Mouse (Mus musculus): ENCODE results near the gene Mrgpre. TPM values are rescaled to one million over a fixed set of nuclear protein-coding genes. Genes with fewer than 3 reads are reported as not detected.

Gene Mrgpre
- polyA plus RNA-seq, 1 experiment from 2014 or later, result 1.9 TPM

DNA sequence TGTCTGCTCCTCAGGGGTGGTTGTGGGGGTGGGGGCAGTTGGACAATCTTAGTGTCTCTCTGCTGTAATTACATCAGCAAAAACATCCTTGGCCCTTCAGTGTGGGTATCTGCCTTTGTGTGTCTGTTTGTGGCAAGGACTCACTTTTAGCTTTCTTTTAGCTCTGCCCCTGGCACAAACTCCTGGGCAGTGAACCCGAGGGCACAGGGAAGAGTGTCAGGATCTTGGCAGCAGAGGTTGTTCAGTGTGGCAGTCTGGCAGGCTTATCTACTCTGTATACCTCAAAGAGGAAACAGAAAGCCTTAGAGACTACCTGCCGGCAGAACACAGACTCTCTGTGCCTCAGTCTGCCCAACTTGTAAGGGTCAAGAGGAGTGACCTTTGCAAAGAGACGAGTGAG lies 26.6 kb downstream of the Mrgpre start:
- ATAC-seq (ENCODE audit: insufficient read depth) (no peak), DNase-seq (no peak)
- H3K27me3 ChIP-seq (ENCODE audit: insufficient read depth, low read length), result 0 out of 2 replicates have a peak, but pooled peaks cover 8% of the 10 kb centered on the region
- no peaks in the 10 kb centered on the region for H3K4me1 ChIP-seq (ENCODE audit: insufficient read depth)
- H3K9me3 ChIP-seq (ENCODE audit: low read depth, low read length), result no peaks in the 10 kb centered on the region
- no peaks in the 10 kb centered on the region for H3K36me3 ChIP-seq (ENCODE audit: insufficient read depth)
- H3K4me3 ChIP-seq (ENCODE audit: low read depth, low read length), result no peak overlapping the region
- no peak overlapping the region for H3K9ac ChIP-seq
- 58% methylated on average over 3 of the region's 3 CpGs for WGBS
- H3K4me2 ChIP-seq, result peak overlapping the region; percentile 80
- no peak for TF ChIP-seq CTCF (IDR thresholded peaks at IDR 0.05; ENCODE audit: low read depth)
- H3K27ac ChIP-seq (ENCODE audit: low read depth), result no peak overlapping the region

DNA sequence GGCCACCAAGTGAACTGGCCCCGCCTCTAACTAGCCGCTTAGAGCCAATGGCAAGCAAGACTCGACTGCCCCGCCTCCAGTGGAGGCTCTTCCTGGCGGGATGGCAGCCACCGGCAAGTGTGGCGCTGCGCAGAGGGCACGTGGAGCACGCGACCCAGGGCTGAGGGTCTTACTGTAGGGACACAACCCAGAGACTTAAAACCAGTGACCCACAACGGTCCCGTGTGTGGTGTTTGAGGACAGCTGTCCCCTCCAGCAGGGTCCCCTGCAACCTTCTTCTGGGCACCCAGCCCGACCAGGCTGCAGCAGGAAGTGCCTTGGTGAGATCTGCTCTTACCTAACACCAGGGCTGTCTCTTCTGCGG lies 27.3 kb downstream of the Mrgpre start:
- Histone ChIP-seq H3K36me3 (ENCODE audit: insufficient read depth) (no peaks in the 10 kb centered on the region), H3K4me2 (peak overlapping the region; percentile 80), H3K27ac (ENCODE audit: low read depth) (no peak overlapping the region), H3K9me3 (ENCODE audit: low read depth, low read length) (no peaks in the 10 kb centered on the region), H3K27me3 (ENCODE audit: insufficient read depth, low read length) (0 out of 2 replicates have a peak, but pooled peaks cover 8% of the 10 kb centered on the region), H3K9ac (no peak overlapping the region), H3K4me1 (ENCODE audit: insufficient read depth) (no peaks in the 10 kb centered on the region), H3K4me3 (ENCODE audit: low read depth, low read length) (peak overlapping the region; percentile 34)
- ATAC-seq (ENCODE audit: insufficient read depth) (peak; percentile 93), DNase-seq (peak; percentile 92)
- WGBS, result under 1% methylated on average over 15 of the region's 15 CpGs
- TF ChIP-seq CTCF (IDR thresholded peaks at IDR 0.05; ENCODE audit: low read depth), result no peak

DNA sequence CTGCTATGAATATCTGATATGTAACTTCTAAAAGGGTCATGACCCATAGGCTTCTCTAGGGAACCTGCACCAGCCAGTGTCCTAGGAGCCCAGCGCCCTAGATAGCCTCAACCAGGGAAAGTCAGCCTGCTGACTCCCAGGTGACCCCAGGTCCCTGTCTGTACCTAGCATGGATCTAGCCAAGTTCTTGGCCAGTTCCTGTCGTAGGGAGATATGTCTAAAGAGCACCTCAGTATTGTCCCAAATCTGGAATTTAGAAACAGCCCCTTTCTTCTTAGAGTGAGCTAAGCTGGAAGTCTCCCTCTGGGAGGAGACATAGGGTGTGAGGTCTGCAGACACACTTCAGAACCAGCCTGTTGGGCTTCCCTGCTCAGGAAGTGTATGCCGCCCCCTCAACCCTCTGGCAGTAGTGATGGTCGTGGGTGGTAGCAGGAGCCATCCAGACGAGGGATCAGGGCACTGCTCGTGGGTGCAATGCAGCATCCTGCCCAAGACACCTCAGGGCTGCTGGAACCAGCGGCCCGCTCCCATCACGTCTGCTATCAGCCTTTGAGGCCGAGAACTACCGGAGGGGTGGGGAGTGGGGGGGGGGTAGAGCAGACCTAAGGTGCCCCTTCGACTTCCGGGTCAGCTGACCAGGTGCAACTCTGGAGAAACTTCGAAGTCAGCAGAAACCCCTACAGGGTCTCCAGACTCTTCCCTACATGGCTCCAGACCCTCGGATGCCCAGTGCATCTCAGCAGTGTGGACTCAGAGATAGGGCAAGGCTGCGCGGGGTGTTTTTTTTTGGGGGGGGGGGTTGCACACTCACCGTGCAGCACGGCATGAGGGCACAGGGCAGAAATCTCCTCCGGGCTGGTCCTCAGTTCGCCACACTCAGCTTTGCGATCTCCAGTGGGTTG lies 27.9 kb downstream of the Mrgpre start, which contains the start of gene Osbpl5:
TSS of gene Osbpl5 (minus strand) at position 861 of the 902 bp plus-strand sequence.
- H3K36me3 ChIP-seq (ENCODE audit: insufficient read depth), result no peaks in the 10 kb centered on the region
- H3K9me3 ChIP-seq (ENCODE audit: low read depth, low read length), result no peaks in the 10 kb centered on the region
- H3K4me3 ChIP-seq (ENCODE audit: low read depth, low read length), result peak within 1 kb of the TSS; percentile 34
- 0 out of 2 replicates have a peak within 1 kb of the TSS, but pooled peaks have one; percentile 11 for H3K9ac ChIP-seq
- no peak within 1 kb of the TSS for H3K27ac ChIP-seq (ENCODE audit: low read depth)
- no peak for TF ChIP-seq CTCF (IDR thresholded peaks at IDR 0.05; ENCODE audit: low read depth)
- ATAC-seq (ENCODE audit: insufficient read depth), result peak; percentile 23
- DNase-seq, result no peak
- 0 out of 2 replicates have a peak, but pooled peaks cover 8% of the 10 kb centered on the region for H3K27me3 ChIP-seq (ENCODE audit: insufficient read depth, low read length)
- H3K4me2 ChIP-seq, result peak within 1 kb of the TSS; percentile 80
- no peaks in the 10 kb centered on the region for H3K4me1 ChIP-seq (ENCODE audit: insufficient read depth)
- WGBS, result 20% methylated on average over 22 of the region's 22 CpGs

DNA sequence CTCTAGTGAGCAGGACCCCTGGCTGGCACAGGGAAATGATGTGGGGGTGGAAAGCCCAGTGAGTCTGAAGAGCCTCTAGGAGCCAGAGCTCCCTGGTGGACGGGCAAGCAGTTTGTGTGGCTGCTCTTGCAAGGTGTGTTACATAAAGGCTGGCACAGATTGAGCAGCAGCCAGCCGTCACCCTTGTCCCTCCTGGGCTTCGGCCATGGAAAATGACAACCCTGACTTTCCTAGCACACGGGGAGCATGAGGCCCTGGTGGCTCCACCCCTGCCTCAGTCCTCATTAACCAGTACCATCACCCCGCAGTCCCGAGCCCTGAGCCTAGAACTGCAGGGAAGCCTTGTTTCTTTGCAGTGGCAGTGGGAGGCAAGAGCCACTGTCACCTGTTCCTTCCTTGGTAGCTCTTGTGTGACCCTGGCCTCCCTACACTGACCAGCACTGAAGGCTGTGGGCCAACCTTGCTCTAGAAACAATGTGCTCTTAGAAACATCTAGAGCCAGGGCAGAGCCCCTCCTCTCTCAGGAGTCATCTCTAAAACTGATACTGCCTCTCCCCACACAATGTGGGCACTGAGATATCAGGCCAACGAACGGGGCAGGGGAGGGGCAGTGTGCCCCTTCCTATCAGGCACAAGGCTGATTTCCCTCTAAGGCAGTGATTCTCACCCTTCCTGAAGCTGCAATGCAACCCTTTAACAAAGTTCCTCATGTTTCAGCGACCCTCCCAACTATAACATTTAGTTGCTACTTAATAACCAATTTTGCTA lies 28.8 kb downstream of the Mrgpre start:
- no peak overlapping the region for H3K27ac ChIP-seq (ENCODE audit: low read depth)
- ATAC-seq (ENCODE audit: insufficient read depth), result no peak
- H3K27me3 ChIP-seq (ENCODE audit: insufficient read depth, low read length), result 0 out of 2 replicates have a peak, but pooled peaks cover 8% of the 10 kb centered on the region

DNA sequence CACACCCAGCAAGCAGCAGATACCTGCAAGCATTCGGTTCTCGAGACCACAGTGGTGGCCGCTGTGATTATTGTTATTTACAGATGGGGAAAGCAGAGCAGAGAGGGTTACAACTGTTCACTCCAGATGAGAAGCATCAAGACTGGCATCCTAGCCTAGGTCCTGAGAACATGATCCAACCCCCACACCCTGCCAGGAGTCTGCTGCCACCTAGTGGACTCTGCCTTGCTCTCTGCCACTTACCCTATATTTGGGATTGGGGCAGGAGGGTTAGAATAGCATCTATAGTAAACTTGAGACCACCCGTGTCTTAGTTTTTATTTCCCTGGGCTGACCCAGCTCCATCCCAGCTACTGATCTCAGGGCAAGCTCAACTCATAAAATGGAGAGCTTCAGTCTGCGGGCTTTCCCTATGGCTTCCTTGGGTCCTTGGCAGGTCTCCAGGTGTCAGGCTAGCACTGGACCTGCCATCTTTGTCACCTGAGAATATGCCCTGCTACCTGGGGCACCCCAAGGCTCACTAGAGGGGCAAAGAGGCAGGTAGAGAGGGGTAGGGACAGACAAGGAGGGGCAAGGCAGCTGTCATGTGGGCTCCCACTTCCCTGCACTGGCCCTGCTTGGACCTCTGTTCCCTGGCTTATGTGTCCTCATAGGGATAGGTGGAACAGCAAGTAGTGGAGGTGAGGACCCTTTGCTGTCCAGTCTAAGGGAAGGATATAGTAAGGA lies 30.1 kb downstream of the Mrgpre start:
- no peak overlapping the region for H3K4me3 ChIP-seq (ENCODE audit: low read depth, low read length)
- no peaks in the 10 kb centered on the region for H3K36me3 ChIP-seq (ENCODE audit: insufficient read depth)
- H3K27me3 ChIP-seq (ENCODE audit: insufficient read depth, low read length), result 0 out of 2 replicates have a peak, but pooled peaks cover 8% of the 10 kb centered on the region
- no peaks in the 10 kb centered on the region for H3K4me1 ChIP-seq (ENCODE audit: insufficient read depth)
- no peak overlapping the region for H3K9ac ChIP-seq
- DNase-seq, result peak; percentile 85
- no peaks in the 10 kb centered on the region for H3K9me3 ChIP-seq (ENCODE audit: low read depth, low read length)
- ATAC-seq (ENCODE audit: insufficient read depth), result no peak
- H3K4me2 ChIP-seq, result no peak overlapping the region
- TF ChIP-seq CTCF (IDR thresholded peaks at IDR 0.05; ENCODE audit: low read depth), result peak; percentile 92
- WGBS, result 41% methylated on average over 5 of the region's 5 CpGs
- no peak overlapping the region for H3K27ac ChIP-seq (ENCODE audit: low read depth)

More for the DNA sequence above, 28.8 kb downstream of the Mrgpre start:
- no peak for TF ChIP-seq CTCF (IDR thresholded peaks at IDR 0.05; ENCODE audit: low read depth)
- H3K36me3 ChIP-seq (ENCODE audit: insufficient read depth), result no peaks in the 10 kb centered on the region
- no peaks in the 10 kb centered on the region for H3K4me1 ChIP-seq (ENCODE audit: insufficient read depth)
- H3K4me3 ChIP-seq (ENCODE audit: low read depth, low read length), result no peak overlapping the region
- no peak overlapping the region for H3K4me2 ChIP-seq
- no peaks in the 10 kb centered on the region for H3K9me3 ChIP-seq (ENCODE audit: low read depth, low read length)
- no peak overlapping the region for H3K9ac ChIP-seq
- 69% methylated on average over 9 of the region's 9 CpGs for WGBS
- DNase-seq, result no peak

DNA sequence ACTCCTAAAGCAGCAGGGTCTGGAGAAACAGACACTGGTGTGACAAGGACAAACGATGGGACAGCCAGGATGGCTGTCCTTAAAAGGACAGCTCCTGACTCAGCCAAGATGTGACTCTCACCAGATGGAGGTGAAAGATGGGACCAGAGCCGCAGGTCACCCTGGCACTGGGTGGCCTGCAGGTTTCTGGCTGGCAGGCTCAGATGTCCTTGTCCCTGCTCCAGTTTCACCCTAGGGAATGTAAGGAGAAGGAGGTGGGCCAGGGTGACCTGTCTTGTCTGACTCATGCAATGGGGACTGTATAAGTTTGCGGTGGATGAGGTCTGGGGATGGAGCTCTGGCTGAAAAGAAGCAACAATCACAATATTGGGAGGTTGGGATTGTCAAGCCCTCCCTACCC lies 31.7 kb downstream of the Mrgpre start:
- no peak overlapping the region for H3K4me2 ChIP-seq
- H3K36me3 ChIP-seq (ENCODE audit: insufficient read depth), result no peaks in the 10 kb centered on the region
- no peak for ATAC-seq (ENCODE audit: insufficient read depth)
- 0 out of 2 replicates have a peak, but pooled peaks cover 8% of the 10 kb centered on the region for H3K27me3 ChIP-seq (ENCODE audit: insufficient read depth, low read length)
- no peak for DNase-seq
- no peaks in the 10 kb centered on the region for H3K9me3 ChIP-seq (ENCODE audit: low read depth, low read length)
- H3K9ac ChIP-seq, result no peak overlapping the region
- H3K27ac ChIP-seq (ENCODE audit: low read depth), result no peak overlapping the region
- H3K4me3 ChIP-seq (ENCODE audit: low read depth, low read length), result no peak overlapping the region
- H3K4me1 ChIP-seq (ENCODE audit: insufficient read depth), result no peaks in the 10 kb centered on the region
- 73% methylated on average over 3 of the region's 3 CpGs for WGBS
- no peak for TF ChIP-seq CTCF (IDR thresholded peaks at IDR 0.05; ENCODE audit: low read depth)

Measured in lung, embryonic 14.5 days (tissue).